Mouse (Mus musculus): ENCODE data around the gene Smyd3.

Smyd3 gene

GRCm38 (mm10) chr1:179467970-179468369, 49.9 kb downstream of the Smyd3 start:
- in situ Hi-C loops (cut with MboI; ENCODE audit: low sequenced_read_pairs): no loop called here

GRCm38 (mm10) chr1:179462376-179462775, 55.5 kb downstream of the Smyd3 start:
- in situ Hi-C loops (cut with MboI; ENCODE audit: low sequenced_read_pairs): no loop called here

- in situ Hi-C loops (cut with MboI; ENCODE audit: low sequenced_read_pairs): no loop called here
Measured at GRCm38 (mm10) chr1:179461019-179461814, 56.6 kb downstream of the Smyd3 start.

- in situ Hi-C loops (cut with MboI; ENCODE audit: low sequenced_read_pairs): no loop called here
Measured at GRCm38 (mm10) chr1:179458987-179459368, 58.9 kb downstream of the Smyd3 start.

GRCm38 (mm10) chr1:179458236-179458986, 59.4 kb downstream of the Smyd3 start:
- in situ Hi-C loops (cut with MboI; ENCODE audit: low sequenced_read_pairs): no loop called here

GRCm38 (mm10) chr1:179454600-179454999, 63.2 kb downstream of the Smyd3 start:
- in situ Hi-C loops (cut with MboI; ENCODE audit: low sequenced_read_pairs): no loop called here

GRCm38 (mm10) chr1:179451211-179451610, 66.6 kb downstream of the Smyd3 start:
- in situ Hi-C loops (cut with MboI; ENCODE audit: low sequenced_read_pairs): no loop called here

- in situ Hi-C loops (cut with MboI; ENCODE audit: low sequenced_read_pairs): no loop called here
Measured at GRCm38 (mm10) chr1:179446845-179447212, 71.0 kb downstream of the Smyd3 start.

- in situ Hi-C loops (cut with MboI; ENCODE audit: low sequenced_read_pairs): no loop called here
Measured at GRCm38 (mm10) chr1:179446127-179446844, 71.6 kb downstream of the Smyd3 start.

- in situ Hi-C loops (cut with MboI; ENCODE audit: low sequenced_read_pairs): no loop called here
Measured at GRCm38 (mm10) chr1:179443835-179444234, 74.0 kb downstream of the Smyd3 start.

- in situ Hi-C loops (cut with MboI; ENCODE audit: low sequenced_read_pairs): no loop called here
Measured at GRCm38 (mm10) chr1:179443423-179443822, 74.4 kb downstream of the Smyd3 start.

GRCm38 (mm10) chr1:179436596-179436995, 81.2 kb downstream of the Smyd3 start:
- in situ Hi-C loops (cut with MboI; ENCODE audit: low sequenced_read_pairs): no loop called here

GRCm38 (mm10) chr1:179434443-179435260, 83.2 kb downstream of the Smyd3 start:
- in situ Hi-C loops (cut with MboI; ENCODE audit: low sequenced_read_pairs): no loop called here

- in situ Hi-C loops (cut with MboI; ENCODE audit: low sequenced_read_pairs): no loop called here
Measured at GRCm38 (mm10) chr1:179433828-179434227, 84.0 kb downstream of the Smyd3 start.

GRCm38 (mm10) chr1:179433355-179433754, 84.5 kb downstream of the Smyd3 start:
- in situ Hi-C loops (cut with MboI; ENCODE audit: low sequenced_read_pairs): no loop called here

GRCm38 (mm10) chr1:179430077-179430476, 87.8 kb downstream of the Smyd3 start:
- in situ Hi-C loops (cut with MboI; ENCODE audit: low sequenced_read_pairs): no loop called here

- in situ Hi-C loops (cut with MboI; ENCODE audit: low sequenced_read_pairs): no loop called here
Measured at GRCm38 (mm10) chr1:179424879-179425472, 92.9 kb downstream of the Smyd3 start.

- in situ Hi-C loops (cut with MboI; ENCODE audit: low sequenced_read_pairs): no loop called here
Measured at GRCm38 (mm10) chr1:179419091-179419490, 98.8 kb downstream of the Smyd3 start.

GRCm38 (mm10) chr1:179408086-179408485, 109.8 kb downstream of the Smyd3 start:
- in situ Hi-C loops (cut with MboI; ENCODE audit: low sequenced_read_pairs): no loop called here

- in situ Hi-C loops (cut with MboI; ENCODE audit: low sequenced_read_pairs): no loop called here
Measured at GRCm38 (mm10) chr1:179400835-179401234, 117.0 kb downstream of the Smyd3 start.

All from CH12F3 (cell line).